8 mouse cellular contexts compared by ENCODE assay signal in the genomic region with DNA sequence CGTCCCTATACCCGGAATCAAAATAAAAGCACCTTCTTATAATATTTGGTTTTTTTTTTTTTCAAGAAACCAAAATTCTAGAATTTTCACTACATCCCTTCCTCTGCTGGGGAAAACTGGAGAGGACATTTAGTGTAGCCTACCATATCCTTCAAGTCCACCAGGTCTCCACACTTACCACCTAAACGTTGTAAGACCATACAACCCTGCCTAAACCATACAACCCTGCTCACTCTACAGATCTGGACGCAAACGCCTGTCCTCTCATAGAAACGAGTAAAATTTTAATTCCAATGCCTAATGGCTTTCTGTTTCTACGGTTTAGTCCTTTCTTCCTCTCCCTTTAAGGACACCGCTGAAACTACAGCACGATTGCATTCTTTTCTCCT. TPM values are rescaled to one million over a fixed set of nuclear protein-coding genes. Genes with fewer than 3 reads are reported as not detected.
DNase-seq lines count a peak whose midpoint lies in the region; ATAC-seq and TF ChIP-seq lines count a peak whose summit lies in the region.

No protein-coding gene starts in this region.

- H3K9me3 ChIP-seq in heart, postnatal 0 days (replicated peaks; ENCODE audit: control insufficient read depth, low read length), result no peaks in the 10 kb centered on the region
- H3K9me3 ChIP-seq in hindbrain, embryonic 15.5 days, result peaks cover 20% of the 10 kb centered on the region; the same call in 1 of the 2 replicates
- peaks cover 30% of the 10 kb centered on the region for H3K9me3 ChIP-seq in midbrain, embryonic 13.5 days

- H3K27me3 ChIP-seq in heart, postnatal 0 days (ENCODE audit: control insufficient read depth, insufficient read depth, low read length), result no peaks in the 10 kb centered on the region
- no peaks in the 10 kb centered on the region for H3K27me3 ChIP-seq in hindbrain, embryonic 15.5 days
- no peaks in the 10 kb centered on the region for H3K27me3 ChIP-seq in midbrain, embryonic 13.5 days

- ATAC-seq in heart, postnatal 0 days (ENCODE audit: insufficient read depth, low read depth), result no peak
- peak; percentile 66 for ATAC-seq in hindbrain, embryonic 15.5 days (ENCODE audit: low FRiP score, low read depth)
- ATAC-seq in midbrain, embryonic 13.5 days, result peak; percentile 68

- no peaks in the 10 kb centered on the region for H3K36me3 ChIP-seq in heart, postnatal 0 days (replicated peaks; ENCODE audit: control insufficient read depth, insufficient read depth, low read length)
- H3K36me3 ChIP-seq in hindbrain, embryonic 15.5 days, result peaks cover 42% of the 10 kb centered on the region
- H3K36me3 ChIP-seq in midbrain, embryonic 13.5 days, result peaks cover 59% of the 10 kb centered on the region

- peak overlapping the region; percentile 77 for H3K4me3 ChIP-seq in heart, postnatal 0 days (ENCODE audit: low read depth, low read length)
- peak overlapping the region; percentile 82 for H3K4me3 ChIP-seq in brown adipose tissue, adult 24 weeks (ENCODE audit: insufficient read depth, low read depth, low read length)
- peak overlapping the region; percentile 56 for H3K4me3 ChIP-seq in hindbrain, embryonic 15.5 days
- peak overlapping the region; percentile 68 for H3K4me3 ChIP-seq in midbrain, embryonic 13.5 days (replicated peaks)

- TF ChIP-seq EP300 in heart, postnatal 0 days (IDR thresholded peaks at IDR 0.05; ENCODE audit: low read depth), result no peak

- intact Hi-C loops in heart, postnatal 25 days (cut with DNase I), result loop anchor here (1.0 to 5.0 kb wide), 2 partner anchors 37 to 166 kb away; a partner anchor contains a TSS

- peak overlapping the region; percentile 88 for H3K27ac ChIP-seq in heart, postnatal 0 days (ENCODE audit: low read depth)
- H3K27ac ChIP-seq in brown adipose tissue, adult 24 weeks (replicated peaks; ENCODE audit: low read depth, low read length), result peak overlapping the region; percentile 89
- H3K27ac ChIP-seq in hindbrain, embryonic 15.5 days (replicated peaks), result peak overlapping the region; percentile 90
- peak overlapping the region; percentile 87 for H3K27ac ChIP-seq in midbrain, embryonic 13.5 days

- 0 out of 2 replicates have a peak, but pooled peaks cover 5% of the 10 kb centered on the region for H3K4me1 ChIP-seq in heart, postnatal 0 days (ENCODE audit: control insufficient read depth, insufficient read depth)
- no peaks in the 10 kb centered on the region; the same call in 1 of the 2 replicates for H3K4me1 ChIP-seq in brown adipose tissue, adult 24 weeks (ENCODE audit: control insufficient read depth, insufficient read depth, insufficient read length, low read length)
- peaks cover 16% of the 10 kb centered on the region for H3K4me1 ChIP-seq in hindbrain, embryonic 15.5 days (replicated peaks)
- H3K4me1 ChIP-seq in midbrain, embryonic 13.5 days (replicated peaks), result peaks cover 7% of the 10 kb centered on the region

- WGBS in heart, postnatal 0 days, result 8% methylated on average over 9 of the region's 9 CpGs
- WGBS in hindbrain, embryonic 15.5 days, result 13% methylated on average over 9 of the region's 9 CpGs
- 18% methylated on average over 9 of the region's 9 CpGs for WGBS in midbrain, embryonic 13.5 days

- H3K9ac ChIP-seq in heart, postnatal 0 days (replicated peaks; ENCODE audit: low read depth, low read length), result peak overlapping the region; percentile 66
- H3K9ac ChIP-seq in hindbrain, embryonic 15.5 days, result peak overlapping the region; percentile 61
- H3K9ac ChIP-seq in midbrain, embryonic 13.5 days (replicated peaks), result peak overlapping the region; percentile 80

- peak overlapping the region; percentile 83 for H3K4me2 ChIP-seq in heart, postnatal 0 days (ENCODE audit: low read depth, low read length)
- peak overlapping the region; percentile 64 for H3K4me2 ChIP-seq in hindbrain, embryonic 15.5 days
- peak overlapping the region; percentile 54 for H3K4me2 ChIP-seq in midbrain, embryonic 13.5 days (replicated peaks)

- no peak for DNase-seq in heart, postnatal 0 days (ENCODE audit: low spot score)
- DNase-seq in heart, postnatal 25 days (ENCODE audit: low spot score), result no peak
- no peak for DNase-seq in frontal cortex, postnatal 14 days (ENCODE audit: low spot score in 2 of 2)
- no peak for DNase-seq in thymus, postnatal 4 days
- DNase-seq in lung, adult 18-20 months, result no peak

- no peak for TF ChIP-seq CTCF in heart, postnatal 0 days (IDR thresholded peaks at IDR 0.05; ENCODE audit: low read depth)

RNA-seq across cellular contexts. Expression of a gene that starts 0.6 kb away (rescaled TPM):
- 21.1 and 27.6 TPM in 2 replicates for total RNA-seq in heart, postnatal 0 days (2014; rRNA removed; ENCODE audit: low replicate concordance)
- polyA plus RNA-seq in heart, postnatal 0 days (2015; fragmentation: Nextera tagmentation; extraction: Ambion mirVana), result 5.2 and 6.2 TPM in 2 replicates
- 10 to 100 TPM; 20.6 to 23.2 TPM for total RNA-seq in heart, postnatal 25 days (2021)
- 6.2 and 9.6 TPM in 2 replicates for polyA plus RNA-seq in brown adipose tissue, adult 24 weeks (2012; ENCODE audit: insufficient read depth, insufficient read length, missing spikeins)
- polyA plus RNA-seq in hindbrain, embryonic 15.5 days (2015; fragmentation: Nextera tagmentation; extraction: Ambion mirVana), result 14.1 and 15.1 TPM in 2 replicates
- polyA plus RNA-seq in midbrain, embryonic 13.5 days (2015; fragmentation: Nextera tagmentation; extraction: Ambion mirVana), result 20.5 and 22.1 TPM in 2 replicates

RNA-seq across cellular contexts. Expression of a gene that starts 18.6 kb away (rescaled TPM):
- not detected in 2 replicates for total RNA-seq in heart, postnatal 0 days (2014; rRNA removed; ENCODE audit: low replicate concordance)
- not detected in 2 replicates for polyA plus RNA-seq in heart, postnatal 0 days (2015; fragmentation: Nextera tagmentation; extraction: Ambion mirVana)
- total RNA-seq in heart, postnatal 25 days (2021), result not detected
- not detected in 2 replicates for polyA plus RNA-seq in brown adipose tissue, adult 24 weeks (2012; ENCODE audit: insufficient read depth, insufficient read length, missing spikeins)
- 0.25 and 0.26 TPM in 2 replicates for polyA plus RNA-seq in hindbrain, embryonic 15.5 days (2015; fragmentation: Nextera tagmentation; extraction: Ambion mirVana)
- polyA plus RNA-seq in midbrain, embryonic 13.5 days (2015; fragmentation: Nextera tagmentation; extraction: Ambion mirVana), result not detected in 2 replicates
